Mouse (Mus musculus) olfactory bulb, adult 2 months (tissue): ENCODE measurements at regions not wholly inside any gene's neighbourhood (a gene's known extent, or its start where the extent isn't known, plus 50 kb on each side); places are given as distances from the start of the nearest gene placed in this dataset.

Source experiments
- CTCF ChIP-seq: fragments of 200-500 bp; IDR thresholded peaks from 2 replicates; pipeline ENCODE4 v1.5.1; 2012; ENCODE audit warnings: low read depth, mild to moderate bottlenecking, low read length, moderate library complexity; ENCODE audit not compliant: insufficient read depth
- POLR2A ChIP-seq: fragments of 200-500 bp; IDR thresholded peaks from 2 replicates; pipeline ENCODE4 v1.6.1; 2012; ENCODE audit warnings: mild to moderate bottlenecking, low read depth, low read length, moderate library complexity; ENCODE audit not compliant: insufficient read depth

GRCm38 (mm10) chr15:24468239-24468638 is 945.3 kb downstream of the Basp1 start:
- no peak for TF ChIP-seq POLR2A
- TF ChIP-seq CTCF = no peak
